8 mouse cellular contexts compared by ENCODE assay signal in genomic region chr19:28834388-28834787, GRCm38 (mm10). TPM values are rescaled to one million over a fixed set of nuclear protein-coding genes. Genes with fewer than 3 reads are reported as not detected.
A peak's percentile ranks its signal among the peaks of the same experiment; 100 is the strongest.
DNase-seq lines count a peak whose midpoint lies in the region; ATAC-seq lines count a peak whose summit lies in the region.

No protein-coding gene starts in this region.

- ATAC-seq in hindbrain, embryonic 15.5 days (ENCODE audit: low FRiP score, low read depth) = peak; percentile 60
- ATAC-seq in liver, embryonic 11.5 days (replicated peaks; ENCODE audit: low FRiP score) = no peak
- ATAC-seq in neural tube, embryonic 14.5 days (ENCODE audit: low read depth) = peak; percentile 60

- peak; percentile 28 for DNase-seq in layer of hippocampus, adult 9-11 months
- no peak for DNase-seq in layer of hippocampus, adult 18-20 months (ENCODE audit: low spot score in 2 of 2)
- DNase-seq in embryo, embryonic 11 days = peak; percentile 54
- no peak for DNase-seq in liver, embryonic 11.5 days (ENCODE audit: low spot score)
- no peak for DNase-seq in thymus, postnatal 14 days
- DNase-seq in spleen, postnatal 4 days (ENCODE audit: low spot score in 2 of 2) = no peak

- peak overlapping the region; percentile 66 for H3K9ac ChIP-seq in hindbrain, embryonic 15.5 days
- H3K9ac ChIP-seq in liver, embryonic 11.5 days (ENCODE audit: low read depth, low read length) = no peak overlapping the region
- H3K9ac ChIP-seq in neural tube, embryonic 14.5 days (replicated peaks; ENCODE audit: low read depth, low read length) = peak overlapping the region; percentile 75; the same call in 1 of the 2 replicates

- no peaks in the 10 kb centered on the region for H3K36me3 ChIP-seq in hindbrain, embryonic 15.5 days
- no peaks in the 10 kb centered on the region for H3K36me3 ChIP-seq in liver, embryonic 11.5 days (ENCODE audit: control insufficient read depth, insufficient read depth, low read length)
- H3K36me3 ChIP-seq in neural tube, embryonic 14.5 days (ENCODE audit: control insufficient read depth, insufficient read depth, low read length) = no peaks in the 10 kb centered on the region

- H3K4me3 ChIP-seq in hindbrain, embryonic 15.5 days = peak overlapping the region; percentile 60
- H3K4me3 ChIP-seq in liver, embryonic 11.5 days (ENCODE audit: low read depth, low read length) = peak overlapping the region; percentile 44
- peak overlapping the region; percentile 51 for H3K4me3 ChIP-seq in neural tube, embryonic 14.5 days (ENCODE audit: low read depth, low read length)

- no peaks in the 10 kb centered on the region for H3K9me3 ChIP-seq in hindbrain, embryonic 15.5 days
- H3K9me3 ChIP-seq in liver, embryonic 11.5 days (ENCODE audit: control insufficient read depth, low read length) = no peaks in the 10 kb centered on the region
- H3K9me3 ChIP-seq in neural tube, embryonic 14.5 days (ENCODE audit: control insufficient read depth, low read length) = no peaks in the 10 kb centered on the region

- 11% methylated on average over 10 of the region's 10 CpGs for WGBS in hindbrain, embryonic 15.5 days
- WGBS in liver, embryonic 11.5 days = 16% methylated on average over 10 of the region's 10 CpGs
- 8% methylated on average over 10 of the region's 10 CpGs for WGBS in neural tube, embryonic 14.5 days

- no peaks in the 10 kb centered on the region for H3K27me3 ChIP-seq in hindbrain, embryonic 15.5 days
- H3K27me3 ChIP-seq in liver, embryonic 11.5 days (replicated peaks; ENCODE audit: control insufficient read depth, insufficient read depth, low read length) = peaks cover 27% of the 10 kb centered on the region
- no peaks in the 10 kb centered on the region for H3K27me3 ChIP-seq in neural tube, embryonic 14.5 days (ENCODE audit: control insufficient read depth, insufficient read depth, low read length)

- peaks cover 18% of the 10 kb centered on the region for H3K4me1 ChIP-seq in hindbrain, embryonic 15.5 days (replicated peaks)
- no peaks in the 10 kb centered on the region for H3K4me1 ChIP-seq in liver, embryonic 11.5 days (replicated peaks; ENCODE audit: control insufficient read depth, insufficient read depth, low read length)
- H3K4me1 ChIP-seq in neural tube, embryonic 14.5 days (ENCODE audit: control insufficient read depth, insufficient read depth, low read length) = 0 out of 2 replicates have a peak, but pooled peaks cover 3% of the 10 kb centered on the region

- H3K4me2 ChIP-seq in hindbrain, embryonic 15.5 days = peak overlapping the region; percentile 68
- H3K4me2 ChIP-seq in liver, embryonic 11.5 days = peak overlapping the region; percentile 65
- peak overlapping the region; percentile 77 for H3K4me2 ChIP-seq in neural tube, embryonic 14.5 days (ENCODE audit: low read depth, low read length)

- peak overlapping the region; percentile 84 for H3K27ac ChIP-seq in hindbrain, embryonic 15.5 days (replicated peaks)
- no peak overlapping the region for H3K27ac ChIP-seq in liver, embryonic 11.5 days (ENCODE audit: low read depth, low read length)
- no peak overlapping the region for H3K27ac ChIP-seq in neural tube, embryonic 14.5 days (ENCODE audit: low read depth, low read length)

RNA-seq across cellular contexts. Expression of gene Slc1a1, which starts 0.5 kb away (rescaled TPM):
- total RNA-seq in layer of hippocampus, adult 18-20 months (2021) = 100 to 1,000 TPM; 137 to 138 TPM
- polyA plus RNA-seq in hindbrain, embryonic 15.5 days (2015; fragmentation: Nextera tagmentation; extraction: Ambion mirVana) = 37.8 and 44.5 TPM in 2 replicates
- 0.05 TPM in 1 of 2 replicates, not detected in the other for polyA plus RNA-seq in liver, embryonic 11.5 days (2014; fragmentation: Nextera tagmentation; extraction: Ambion mirVana)
- 42.2 and 44.0 TPM in 2 replicates for polyA plus RNA-seq in neural tube, embryonic 14.5 days (2014; fragmentation: Nextera tagmentation; extraction: Ambion mirVana)

Comparison
In these comparisons a context has a peak if more than half of its experiments do, and no peak if none do; other contexts are left out.
1. DNase-seq: peak in layer of hippocampus, adult 9-11 months (single experiment) and embryo, embryonic 11 days (single experiment); none in layer of hippocampus, adult 18-20 months (0 of 2), liver, embryonic 11.5 days (single experiment), thymus, postnatal 14 days (single experiment) and spleen, postnatal 4 days (0 of 2).
2. RNA of gene Slc1a1, which starts 0.5 kb away (polyA plus RNA-seq): 37.8 to 44.5 TPM in hindbrain, embryonic 15.5 days and 42.2 to 44.0 TPM in neural tube, embryonic 14.5 days; 0.05 TPM in liver, embryonic 11.5 days; every median in the first group is over 10 times any median in the second.
3. Peak in every context shown above with its lines, with median percentiles within 50 percentile points of each other: H3K4me2 ChIP-seq and H3K4me3 ChIP-seq.